Mouse (Mus musculus) bone marrow macrophage, adult 2 months (primary cell): ENCODE measurements around the gene Ccdc170.

Experiments used
- CTCF ChIP-seq: IDR thresholded peaks from 2 replicates; pipeline ENCODE4 v1.5.1; 2012; ENCODE audit warnings: low read depth, mild to moderate bottlenecking, low read length, moderate library complexity
- POLR2A ChIP-seq: IDR thresholded peaks from 2 replicates; pipeline ENCODE4 v1.6.1; 2012; ENCODE audit warnings: mild to moderate bottlenecking, low read depth, low read length, borderline replicate concordance

- no peak for TF ChIP-seq CTCF
- no peak for TF ChIP-seq POLR2A
These were observed 116.0 kb downstream of the Ccdc170 start for GRCm38 (mm10) chr10:4598244-4598842.
